Mouse (Mus musculus) c-Kit-positive CD71-positive TER-119-negative erythroid progenitor cells, embryonic 14.5 days (primary cell): ENCODE measurements around the gene Ltb4r1.

Source experiments
- DNase-seq: peaks from one replicate; pipeline ENCODE4 v3.0.0-alpha.2; 2013; ENCODE audit warnings: low read depth

Ltb4r1 gene

DNA sequence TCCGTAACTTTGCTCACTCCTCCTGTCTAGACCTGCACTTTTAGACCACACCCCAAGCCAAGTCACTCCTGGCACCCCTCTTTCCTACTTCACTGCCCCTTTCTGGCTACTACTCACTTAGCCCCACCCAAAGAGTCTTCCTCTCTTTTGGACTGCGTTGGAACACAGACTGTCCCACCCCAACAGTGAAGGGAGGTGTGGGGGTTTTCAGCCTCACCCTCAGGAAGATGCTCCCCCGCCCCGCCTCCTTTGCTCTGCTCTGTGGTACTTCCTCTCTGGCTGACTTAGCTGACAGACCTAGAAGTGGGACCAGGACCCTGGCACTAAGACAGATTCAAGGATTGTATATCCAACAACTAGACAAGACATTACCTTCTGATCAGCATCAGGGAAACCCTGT lies at the start of gene Ltb4r1:
Gene Ltb4r1, plus strand, starts transcription at position 267 of the 400 bp plus-strand sequence.
- no peak for DNase-seq

DNA sequence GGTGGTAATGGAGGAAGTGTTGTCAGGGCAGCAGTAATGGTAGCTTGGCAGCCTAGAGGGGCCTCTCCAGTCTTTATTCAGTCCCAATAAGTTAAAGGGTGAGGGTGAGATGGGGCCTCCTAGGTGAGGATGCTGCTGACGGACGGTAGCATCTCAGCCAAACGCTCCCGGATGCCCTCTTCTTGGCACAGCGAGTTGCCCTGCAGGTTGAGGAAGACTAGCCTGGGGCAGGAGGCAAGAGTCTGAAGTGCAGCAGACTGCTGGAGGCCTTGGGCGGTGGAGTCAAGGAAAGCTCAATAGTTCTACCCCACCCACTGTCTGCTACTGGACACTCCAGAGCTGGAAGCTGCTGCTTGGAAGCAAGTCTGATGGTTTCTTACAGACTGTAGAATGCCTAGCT lies 49.5 kb upstream of the Ltb4r1 start:
- no peak for DNase-seq

GRCm38 (mm10) chr14:55716884-55717283 lies 48.9 kb upstream of the Ltb4r1 start:
- DNase-seq, result no peak

- DNase-seq, result no peak
These were observed 46.0 kb upstream of the Ltb4r1 start for GRCm38 (mm10) chr14:55719737-55720136.

DNA sequence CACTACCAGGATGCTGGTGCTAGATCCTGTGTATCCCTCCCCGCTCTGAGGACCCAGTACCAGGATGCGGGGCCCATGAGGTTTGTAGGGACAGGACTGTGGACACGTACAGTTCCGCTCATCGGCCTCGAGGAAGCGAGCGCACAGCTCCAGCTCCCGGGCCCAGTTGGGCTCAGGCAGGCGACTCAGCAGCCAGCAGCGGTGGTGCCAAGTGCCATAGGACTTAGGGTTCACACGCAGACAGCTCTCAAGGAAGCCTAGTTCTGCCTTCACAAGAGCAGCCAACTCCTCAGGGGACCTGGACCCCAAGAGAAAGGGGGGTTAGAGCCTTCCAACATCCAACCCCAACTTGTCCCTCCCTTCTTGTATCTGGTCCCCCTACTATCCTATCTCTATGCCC lies 45.1 kb upstream of the Ltb4r1 start:
- no peak for DNase-seq

GRCm38 (mm10) chr14:55721076-55721475 lies 44.7 kb upstream of the Ltb4r1 start:
- no peak for DNase-seq

DNA sequence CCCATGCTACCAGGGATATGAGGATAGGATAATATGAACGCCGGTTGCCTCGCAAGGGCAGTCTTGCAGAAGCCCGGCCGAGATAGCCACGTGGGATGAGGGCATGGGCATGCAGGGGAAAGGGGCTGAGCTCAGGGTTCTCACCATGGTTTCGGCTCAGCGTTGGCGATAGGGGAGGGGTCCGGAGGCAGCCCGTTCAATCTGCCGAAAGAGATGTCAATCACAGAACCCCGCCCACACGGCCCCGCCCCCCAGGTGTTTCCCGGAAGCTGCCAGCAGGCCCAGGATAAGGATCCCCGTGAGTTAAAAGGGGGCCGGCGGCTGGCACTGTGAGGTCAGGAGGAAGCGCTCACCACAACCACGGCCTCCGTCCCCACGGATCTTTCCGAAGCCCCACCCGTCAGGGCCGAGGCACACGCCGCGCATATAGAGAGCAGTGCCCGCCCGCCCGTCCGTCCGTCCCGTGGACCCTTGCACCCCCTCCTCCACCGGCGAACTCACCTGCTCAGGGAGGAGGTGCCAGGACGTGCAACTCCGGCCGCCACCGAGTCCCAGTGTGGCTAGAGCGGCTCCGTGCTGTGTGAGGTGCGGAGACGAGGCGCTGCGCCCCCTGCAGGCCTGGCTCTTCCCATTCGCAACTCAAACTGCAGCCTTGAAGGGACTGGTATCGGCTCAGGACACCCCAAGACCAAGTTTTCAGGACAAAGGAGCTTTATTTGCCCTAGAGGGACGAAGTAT lies 43.9 kb upstream of the Ltb4r1 start, which contains the start of gene Rabggta:
Gene Rabggta, minus strand, starts transcription at position 564 of the 738 bp plus-strand sequence.
- peak; percentile 92 for DNase-seq

GRCm38 (mm10) chr14:55722438-55722945 lies 43.3 kb upstream of the Ltb4r1 start:
- DNase-seq, result no peak

DNA sequence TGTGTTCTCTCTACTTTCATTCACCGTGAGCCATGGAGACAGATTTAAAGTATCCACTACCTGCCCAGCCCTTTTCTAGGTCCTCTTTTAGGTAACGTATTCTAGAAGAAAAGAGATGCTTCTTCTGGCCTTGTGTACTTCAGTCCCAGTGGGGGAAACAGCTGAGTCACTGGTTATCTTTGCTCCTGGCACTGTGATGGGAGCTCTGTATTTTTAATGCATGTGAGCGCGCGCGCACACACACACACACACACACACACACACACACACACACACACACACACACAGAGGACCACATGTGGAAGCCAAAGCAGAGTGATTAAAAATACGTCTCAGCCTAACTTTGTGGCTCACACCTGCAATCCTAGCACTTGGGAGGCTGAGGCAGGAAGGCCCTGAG lies 42.3 kb upstream of the Ltb4r1 start:
- DNase-seq, result no peak

DNA sequence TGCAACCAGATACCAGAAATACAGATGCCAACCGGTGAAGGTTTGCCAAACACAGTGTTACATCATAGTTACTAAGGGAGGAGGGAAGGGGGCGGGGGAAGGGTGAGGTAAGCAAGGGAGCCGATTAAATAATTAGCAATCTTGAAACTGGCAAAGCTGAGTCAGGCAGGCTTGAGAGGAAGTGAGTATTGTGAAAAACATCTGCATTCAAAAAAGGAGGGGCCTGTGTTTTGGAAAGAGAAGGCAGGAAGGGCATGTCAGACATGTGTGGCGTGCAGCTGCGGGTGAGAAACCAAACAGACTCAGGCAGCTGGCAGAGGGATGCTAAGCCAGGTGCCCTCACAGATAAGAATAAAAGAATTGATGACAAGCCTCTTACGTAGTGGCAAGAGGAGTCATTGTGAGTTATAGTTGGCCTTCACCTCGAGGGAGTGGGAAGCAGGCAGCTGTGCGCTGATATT lies 41.3 kb upstream of the Ltb4r1 start:
- no peak for DNase-seq

DNA sequence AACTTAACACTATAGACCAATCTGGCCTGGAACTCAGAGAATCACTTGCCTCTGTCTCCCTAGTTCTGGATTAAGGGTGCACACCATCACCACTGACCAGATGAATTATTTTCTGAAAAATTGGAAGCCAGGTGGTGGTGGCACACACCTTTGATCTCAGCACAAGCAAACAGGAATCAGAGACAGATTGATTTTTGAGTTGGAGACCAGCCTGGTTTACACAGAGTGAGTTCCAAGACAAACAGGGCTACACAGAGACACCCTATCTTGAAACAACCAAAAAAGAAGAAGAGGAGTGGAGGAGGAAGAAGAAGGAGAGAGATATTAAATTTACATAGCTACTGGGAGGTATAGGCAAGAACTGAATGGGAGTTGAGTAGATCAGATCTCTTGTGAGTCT lies 39.5 kb upstream of the Ltb4r1 start:
- DNase-seq, result no peak

GRCm38 (mm10) chr14:55727889-55728685 lies 37.7 kb upstream of the Ltb4r1 start:
- DNase-seq, result no peak

GRCm38 (mm10) chr14:55730116-55730515 lies 35.6 kb upstream of the Ltb4r1 start:
- no peak for DNase-seq

GRCm38 (mm10) chr14:55730531-55731032 lies 35.2 kb upstream of the Ltb4r1 start:
- no peak for DNase-seq

- no peak for DNase-seq
These were observed 31.9 kb upstream of the Ltb4r1 start for GRCm38 (mm10) chr14:55733889-55734288.

GRCm38 (mm10) chr14:55734869-55735268 lies 30.9 kb upstream of the Ltb4r1 start:
- no peak for DNase-seq

- DNase-seq, result no peak
These were observed 30.4 kb upstream of the Ltb4r1 start for GRCm38 (mm10) chr14:55735334-55735733.

DNA sequence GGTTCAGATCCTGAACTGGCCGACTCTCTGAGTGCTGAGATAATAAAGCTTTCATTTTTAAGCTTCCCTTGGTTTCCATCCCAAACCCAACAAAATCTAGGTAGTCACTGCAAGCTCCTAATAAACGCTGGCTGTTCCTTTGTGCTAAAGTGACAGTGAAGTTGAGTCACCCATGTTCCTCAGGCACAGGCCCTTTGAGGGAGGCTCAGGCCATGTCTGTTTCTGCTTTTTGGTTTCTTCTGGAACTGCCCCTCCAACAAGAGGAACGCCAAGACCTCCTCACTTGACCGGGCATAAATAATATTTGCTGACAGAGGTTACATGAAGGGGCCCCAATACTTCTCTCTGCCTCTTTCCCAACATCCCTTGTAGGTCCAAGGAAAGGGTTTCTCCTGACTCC lies 30.0 kb upstream of the Ltb4r1 start:
- no peak for DNase-seq

- DNase-seq, result no peak
These were observed 28.6 kb upstream of the Ltb4r1 start for GRCm38 (mm10) chr14:55737086-55737687.

DNA sequence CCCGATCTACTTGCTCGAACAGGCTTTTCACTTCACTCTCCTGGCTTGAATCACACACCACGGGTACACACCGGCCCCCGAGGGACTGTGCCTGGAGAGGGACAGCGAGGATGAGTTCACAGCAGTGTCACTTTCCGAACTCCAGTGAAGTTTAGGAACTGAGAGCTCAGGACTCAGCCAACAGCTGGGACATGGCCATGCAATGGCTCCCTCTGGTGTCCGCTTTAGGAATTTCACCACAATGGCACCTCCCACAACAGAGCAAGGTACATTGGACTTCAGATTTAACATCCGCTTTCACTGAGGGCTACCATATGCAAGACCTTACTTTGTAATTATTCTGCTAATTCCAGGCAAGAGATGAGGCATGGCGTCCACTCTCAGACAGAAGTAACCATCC lies 22.1 kb upstream of the Ltb4r1 start:
- peak; percentile 83 for DNase-seq

DNA sequence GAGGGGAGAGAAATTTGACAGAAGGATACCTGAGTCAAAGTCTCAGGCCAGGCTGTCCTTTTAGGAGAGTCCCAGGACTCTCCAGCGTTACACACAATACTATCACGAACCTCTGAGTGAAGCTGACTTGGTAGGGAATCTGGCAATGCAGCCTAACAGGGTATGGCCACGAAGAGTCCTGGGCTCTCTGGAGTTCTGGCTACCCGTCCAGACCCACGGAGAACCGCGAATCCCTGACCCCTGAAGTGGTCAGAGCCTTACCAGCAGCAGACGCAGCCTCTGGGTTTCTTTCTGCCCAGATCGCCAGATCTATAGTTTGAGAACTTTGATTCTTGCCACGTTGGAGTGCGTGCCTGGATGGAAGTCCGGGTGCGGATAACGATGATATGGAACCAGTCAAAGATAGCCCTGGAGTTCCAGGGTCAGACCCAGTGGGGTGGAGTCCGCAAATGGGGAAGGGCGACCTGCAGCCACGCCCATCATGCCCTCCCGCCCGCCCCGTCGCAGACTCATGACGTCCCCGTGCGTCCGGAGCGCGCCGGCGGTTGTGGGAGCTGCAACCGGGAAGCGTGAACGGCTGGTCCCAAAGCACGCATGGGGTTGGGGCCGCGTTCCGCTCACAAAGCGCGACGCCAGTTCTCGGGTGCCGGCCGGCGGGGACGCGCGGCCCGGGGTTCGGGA lies 20.4 kb upstream of the Ltb4r1 start, which contains the start of the genes Dhrs1 and Nop9:
Gene Dhrs1, minus strand, starts transcription at position 511 of the 681 bp plus-strand sequence.
Gene Nop9, plus strand, starts transcription at position 514 of the 681 bp plus-strand sequence.
- no peak for DNase-seq

DNA sequence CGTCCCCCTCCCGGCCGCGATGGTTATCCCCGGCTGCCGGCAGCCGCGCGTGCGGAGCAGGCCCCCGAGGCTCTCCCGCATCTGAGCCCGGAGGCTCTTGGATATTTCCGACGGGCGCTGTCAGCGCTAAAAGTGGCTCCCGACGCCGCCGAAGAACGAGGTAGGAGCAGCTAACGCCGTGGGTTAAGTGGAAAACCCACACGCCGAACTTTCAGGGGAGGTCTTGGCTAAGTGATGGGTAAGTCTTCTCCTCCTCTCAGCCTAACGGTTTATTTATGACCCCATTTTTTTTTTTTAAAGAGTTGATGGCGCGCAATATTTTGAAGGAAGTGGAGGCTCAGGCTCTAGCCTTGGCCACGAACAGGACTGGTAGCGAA lies 19.9 kb upstream of the Ltb4r1 start:
- no peak for DNase-seq
